Mouse (Mus musculus) hindbrain, embryonic 15.5 days (tissue): ENCODE measurements around the gene Mki67. TPM values are rescaled to one million over a fixed set of nuclear protein-coding genes. Genes with fewer than 3 reads are reported as not detected.

Experiments
- ATAC-seq: fragments of 200-750 bp; cut with Nextera tagmentation; 2 replicates; pipeline ENCODE4 v1.8.0; 2017; ENCODE audit warnings: low read depth, moderate number of reproducible peaks, moderate TSS enrichment; ENCODE audit not compliant: low FRiP score
- H3K27ac ChIP-seq: fragments of 300-500 bp; sonication (generic); replicated peaks from 2 replicates; pipeline ENCODE4 v1.5.1; 2015; ENCODE audit warnings: mild to moderate bottlenecking, inconsistent platforms
- H3K27me3 ChIP-seq: fragments of 300-500 bp; sonication (generic); 2 replicates; pipeline ENCODE4 v1.6.1; 2015; ENCODE audit warnings: control low read depth, inconsistent platforms
- H3K36me3 ChIP-seq: fragments of 300-500 bp; sonication (generic); 2 replicates; pipeline ENCODE4 v1.6.1; 2015; ENCODE audit warnings: control low read depth, inconsistent platforms
- H3K4me1 ChIP-seq: fragments of 300-500 bp; sonication (generic); replicated peaks from 2 replicates; pipeline ENCODE4 v1.6.1; 2015; ENCODE audit warnings: control low read depth, inconsistent platforms
- H3K4me2 ChIP-seq: fragments of 300-500 bp; sonication (generic); 2 replicates; pipeline ENCODE4 v1.6.1; 2015; ENCODE audit warnings: moderate library complexity, mild to moderate bottlenecking, inconsistent platforms
- H3K4me3 ChIP-seq: fragments of 300-500 bp; sonication (generic); 2 replicates; pipeline ENCODE4 v1.5.1; 2015; ENCODE audit warnings: mild to moderate bottlenecking, inconsistent platforms
- H3K9ac ChIP-seq: fragments of 300-500 bp; sonication (generic); 2 replicates; pipeline ENCODE4 v1.6.1; 2015; ENCODE audit warnings: inconsistent platforms
- H3K9me3 ChIP-seq: fragments of 300-500 bp; sonication (generic); 2 replicates; pipeline ENCODE4 v1.6.1; 2016; ENCODE audit warnings: control low read depth, inconsistent platforms
- WGBS: fragments of 180-500 bp; shearing (Covaris S2); methylation state at CpG from one replicate; pipeline ENCODE4 v1.1.7; 2015; 5-methylcytosine and 5-hydroxymethylcytosine counted together
- polyA plus RNA-seq: library from polyadenylated mRNA; unstranded; fragments of >200 nt; fragmentation: Nextera tagmentation; extraction: Ambion mirVana; gene quantifications from 2 replicates; pipeline ENCODE4 v1.2.1, GENCODE M21; 2015

The Mki67 gene
- polyA plus RNA-seq, 1 experiment from 2014 or later, result 6.4 TPM

DNA sequence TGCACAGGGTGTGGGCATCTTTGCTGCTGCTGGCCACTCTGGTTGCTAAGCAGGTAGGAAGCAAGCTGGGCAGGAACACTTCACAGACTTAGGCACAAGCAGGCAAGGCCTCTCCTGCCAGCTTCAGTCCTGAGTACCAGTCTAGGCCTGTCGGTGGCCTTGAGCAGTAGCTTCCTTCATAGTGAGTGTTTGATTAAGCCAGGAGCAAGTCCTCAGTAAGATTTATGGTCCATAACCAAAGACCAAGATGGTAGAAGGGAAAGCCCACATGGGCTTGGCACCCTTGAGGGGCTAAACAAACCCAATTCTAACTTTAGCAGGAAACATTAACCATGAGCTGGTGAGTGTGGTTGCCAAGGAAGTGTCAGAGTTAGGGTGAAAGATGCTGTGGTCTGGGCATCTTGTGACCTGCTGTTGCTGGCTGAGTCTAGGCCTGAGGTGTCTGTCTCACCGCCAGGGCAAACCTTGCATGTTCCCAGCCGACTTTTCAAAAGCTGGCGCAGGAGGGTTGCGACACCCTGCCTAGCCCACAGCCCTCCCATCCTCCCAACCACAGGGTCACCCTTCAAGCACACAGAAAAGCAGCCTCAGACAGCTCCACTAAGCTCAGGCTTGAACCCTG is 56.7 kb downstream of the Mki67 start:
- no peak overlapping the region for H3K9ac ChIP-seq
- no peaks in the 10 kb centered on the region for H3K27me3 ChIP-seq
- no peak overlapping the region for H3K27ac ChIP-seq
- no peaks in the 10 kb centered on the region for H3K4me1 ChIP-seq
- ATAC-seq, result no peak
- H3K4me3 ChIP-seq, result no peak overlapping the region
- WGBS, result 86% methylated on average over 5 of the region's 5 CpGs
- no peak overlapping the region for H3K4me2 ChIP-seq
- H3K9me3 ChIP-seq, result no peaks in the 10 kb centered on the region
- no peaks in the 10 kb centered on the region for H3K36me3 ChIP-seq

DNA sequence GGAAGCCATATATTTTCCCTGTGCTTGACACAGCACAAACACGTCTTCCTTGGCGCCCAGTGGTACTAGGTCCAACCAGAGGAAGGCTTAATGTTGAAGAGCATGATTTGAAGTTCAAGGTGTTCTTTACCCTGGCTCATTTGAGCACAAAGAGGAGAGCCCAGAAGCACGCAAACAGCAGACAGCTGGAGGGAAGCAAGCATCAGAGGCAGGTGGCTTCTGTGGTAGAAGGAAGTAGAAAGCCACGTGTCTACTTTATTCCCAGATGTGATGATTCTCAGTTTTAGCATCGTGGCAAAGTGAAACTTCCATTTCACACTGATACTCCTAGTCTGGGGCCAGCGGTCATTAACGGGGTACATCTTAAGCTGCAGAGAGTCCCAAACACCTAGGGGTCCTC is 58.0 kb downstream of the Mki67 start:
- 92% methylated on average over 7 of the region's 7 CpGs for WGBS
- H3K4me1 ChIP-seq, result no peaks in the 10 kb centered on the region
- no peak for ATAC-seq

DNA sequence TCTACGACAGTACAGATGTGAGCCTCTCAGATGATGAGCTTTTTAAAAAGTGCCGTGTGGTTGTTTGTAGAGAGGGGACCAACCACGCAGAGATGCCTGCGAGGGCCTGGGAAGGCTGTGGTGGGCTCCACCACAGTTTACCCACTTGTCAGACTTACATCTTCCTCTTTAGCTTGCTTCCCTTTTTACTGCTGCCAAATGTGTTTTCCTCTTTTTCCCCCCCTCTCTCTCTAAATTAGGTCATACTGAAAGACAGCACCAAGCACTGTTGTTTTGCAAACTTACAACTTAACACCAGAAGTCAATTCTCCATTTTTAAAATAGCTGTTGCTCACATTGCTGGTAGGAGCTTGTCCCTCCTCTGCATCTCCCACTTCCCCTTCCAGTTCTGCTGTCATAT is 61.0 kb downstream of the Mki67 start:
- Histone ChIP-seq H3K9ac (no peak overlapping the region), H3K9me3 (no peaks in the 10 kb centered on the region), H3K36me3 (no peaks in the 10 kb centered on the region), H3K4me1 (no peaks in the 10 kb centered on the region), H3K4me3 (no peak overlapping the region), H3K27me3 (no peaks in the 10 kb centered on the region), H3K4me2 (no peak overlapping the region), H3K27ac (no peak overlapping the region)
- WGBS, result 94% methylated on average over 4 of the region's 4 CpGs
- no peak for ATAC-seq

More for the DNA sequence above, 58.0 kb downstream of the Mki67 start:
- no peaks in the 10 kb centered on the region for H3K27me3 ChIP-seq
- H3K4me2 ChIP-seq, result no peak overlapping the region
- H3K9me3 ChIP-seq, result no peaks in the 10 kb centered on the region
- no peak overlapping the region for H3K27ac ChIP-seq
- H3K36me3 ChIP-seq, result no peaks in the 10 kb centered on the region
- no peak overlapping the region for H3K9ac ChIP-seq
- H3K4me3 ChIP-seq, result no peak overlapping the region

DNA sequence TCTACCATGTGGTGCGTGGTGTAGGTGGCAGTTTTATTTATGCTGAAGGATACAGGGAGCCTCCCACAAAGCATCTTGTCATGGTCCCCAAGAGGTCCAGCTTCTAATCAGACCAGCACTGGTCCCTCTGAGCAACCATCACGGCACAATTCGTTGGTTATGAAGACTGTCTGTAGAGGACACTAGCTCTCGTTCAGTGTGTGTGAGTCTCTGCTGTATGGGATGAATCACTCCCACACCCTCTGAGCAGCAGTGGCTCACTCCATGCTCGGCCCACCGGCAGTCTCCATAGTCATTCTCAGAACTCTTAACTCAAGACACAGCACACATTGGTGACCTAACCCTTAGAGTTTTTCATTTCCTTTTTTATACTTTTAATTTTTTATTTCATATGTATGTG is 61.9 kb downstream of the Mki67 start:
- H3K27ac ChIP-seq, result no peak overlapping the region
- no peaks in the 10 kb centered on the region for H3K9me3 ChIP-seq
- ATAC-seq, result no peak
- no peaks in the 10 kb centered on the region for H3K27me3 ChIP-seq
- no peak overlapping the region for H3K9ac ChIP-seq
- no peaks in the 10 kb centered on the region for H3K4me1 ChIP-seq
- no peak overlapping the region for H3K4me3 ChIP-seq
- H3K36me3 ChIP-seq, result no peaks in the 10 kb centered on the region
- WGBS, result 89% methylated on average over 6 of the region's 6 CpGs
- H3K4me2 ChIP-seq, result no peak overlapping the region

DNA sequence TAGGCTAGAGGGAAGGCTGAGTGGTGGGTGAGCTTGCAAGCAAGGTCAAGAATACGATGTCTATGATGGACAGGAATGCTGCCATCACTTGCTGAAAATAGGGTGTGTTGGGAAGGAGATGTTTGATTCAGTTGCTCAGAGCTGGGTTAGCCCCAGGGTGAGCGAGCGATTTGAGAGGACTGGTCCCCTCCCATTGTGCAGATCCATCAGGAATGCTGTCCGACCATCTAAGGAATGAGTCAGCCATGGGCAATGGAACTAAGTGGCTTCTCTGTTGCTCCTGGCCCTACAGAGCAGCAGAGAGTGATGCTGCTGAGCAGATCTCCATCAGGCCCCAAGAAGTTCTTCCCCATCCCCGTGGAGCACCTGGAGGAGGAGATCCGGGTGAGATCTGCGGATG is 62.6 kb downstream of the Mki67 start:
- Histone ChIP-seq H3K27ac (no peak overlapping the region), H3K4me1 (no peaks in the 10 kb centered on the region), H3K4me3 (no peak overlapping the region), H3K9ac (no peak overlapping the region), H3K27me3 (no peaks in the 10 kb centered on the region), H3K9me3 (no peaks in the 10 kb centered on the region), H3K4me2 (no peak overlapping the region), H3K36me3 (no peaks in the 10 kb centered on the region)
- no peak for ATAC-seq
- whole genome bisulfite sequencing, result 89% methylated on average over 7 of the region's 7 CpGs

DNA sequence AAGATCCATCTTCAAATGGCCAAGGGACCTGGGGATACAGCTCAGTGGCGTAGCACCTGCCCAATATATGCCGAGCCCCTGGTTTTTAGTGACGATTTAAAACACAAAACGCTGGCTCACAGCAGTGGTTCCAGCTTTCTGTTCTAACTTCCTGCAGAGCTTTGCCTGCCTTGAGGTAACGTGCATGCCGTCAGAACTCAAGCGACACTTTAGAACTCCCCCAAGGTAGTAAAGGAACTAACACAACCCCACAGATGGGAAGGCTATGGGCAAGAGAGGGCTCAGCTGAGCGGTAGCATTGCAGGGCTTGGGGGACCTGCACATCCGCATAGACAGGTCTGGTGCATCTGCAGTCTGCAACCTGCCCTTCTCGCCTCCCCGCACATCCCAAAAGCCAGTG is 63.4 kb downstream of the Mki67 start:
- Histone ChIP-seq H3K9me3 (no peaks in the 10 kb centered on the region), H3K27ac (no peak overlapping the region), H3K4me3 (no peak overlapping the region), H3K27me3 (no peaks in the 10 kb centered on the region), H3K4me2 (no peak overlapping the region), H3K9ac (no peak overlapping the region), H3K4me1 (no peaks in the 10 kb centered on the region), H3K36me3 (no peaks in the 10 kb centered on the region)
- 65% methylated on average over 11 of the region's 11 CpGs for WGBS
- no peak for ATAC-seq

DNA sequence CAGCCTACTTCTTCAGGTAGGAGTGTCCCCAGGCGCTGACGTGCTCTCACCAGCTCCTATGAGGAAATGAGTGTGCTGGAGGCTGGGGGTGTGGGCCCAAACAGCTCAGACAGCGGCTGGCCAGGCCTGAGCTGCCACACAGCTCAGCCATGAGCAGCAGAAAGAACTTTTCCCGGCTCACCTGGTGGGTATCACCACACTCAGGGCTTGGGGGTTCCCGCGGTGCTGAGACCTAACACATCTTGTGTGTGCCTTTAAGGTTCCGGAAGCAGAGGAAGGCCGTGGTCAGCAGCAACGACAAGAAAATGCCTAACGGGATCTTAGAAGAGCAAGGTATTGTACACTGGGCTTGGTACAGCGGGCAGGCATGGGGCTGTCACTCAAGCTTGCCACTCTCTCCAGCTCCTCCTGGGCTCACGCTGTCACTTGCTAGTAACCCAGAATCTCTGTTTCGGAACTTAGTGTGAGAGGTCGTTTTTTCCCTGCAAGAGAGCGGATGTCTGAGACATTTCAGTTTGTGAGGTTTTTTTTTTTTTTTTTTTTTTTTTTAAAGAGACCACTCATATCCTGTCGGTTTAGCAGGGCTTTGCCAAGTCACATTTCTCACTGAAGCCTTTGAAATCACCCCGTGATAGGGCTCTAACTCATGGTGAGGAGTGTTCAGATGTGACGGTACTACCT is 64.2 kb downstream of the Mki67 start:
- 65% methylated on average over 18 of the region's 18 CpGs for WGBS
- Histone ChIP-seq H3K36me3 (no peaks in the 10 kb centered on the region), H3K27me3 (no peaks in the 10 kb centered on the region), H3K4me2 (peak overlapping the region; percentile 9; the same call in 1 of the 2 replicates), H3K27ac (no peak overlapping the region), H3K4me3 (no peak overlapping the region), H3K9me3 (no peaks in the 10 kb centered on the region), H3K9ac (no peak overlapping the region), H3K4me1 (no peaks in the 10 kb centered on the region)
- no peak for ATAC-seq

DNA sequence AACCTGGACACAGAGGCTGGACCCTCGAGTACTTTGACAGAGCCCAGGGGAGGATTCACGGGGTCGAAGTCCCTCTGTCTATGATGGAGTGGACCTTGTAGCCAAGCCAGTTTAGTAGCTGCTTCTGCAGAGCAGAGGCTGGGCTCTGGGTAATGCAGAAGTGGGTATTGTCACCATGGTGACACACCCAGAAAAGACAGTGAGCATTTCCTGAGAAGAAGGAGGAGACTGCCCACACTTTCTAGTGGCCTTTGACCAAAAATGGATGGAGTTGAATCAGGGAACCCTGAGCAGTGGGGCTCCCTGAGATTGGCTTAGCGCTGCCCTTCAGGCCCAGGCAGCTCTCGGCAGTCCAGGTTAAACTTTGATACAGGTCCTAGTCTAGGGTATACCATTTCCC is 66.1 kb downstream of the Mki67 start:
- WGBS, result 89% methylated on average over 5 of the region's 5 CpGs
- Histone ChIP-seq H3K27ac (no peak overlapping the region), H3K9me3 (no peaks in the 10 kb centered on the region), H3K4me3 (no peak overlapping the region), H3K27me3 (no peaks in the 10 kb centered on the region), H3K4me2 (no peak overlapping the region), H3K4me1 (no peaks in the 10 kb centered on the region), H3K36me3 (no peaks in the 10 kb centered on the region), H3K9ac (no peak overlapping the region)
- ATAC-seq, result no peak

DNA sequence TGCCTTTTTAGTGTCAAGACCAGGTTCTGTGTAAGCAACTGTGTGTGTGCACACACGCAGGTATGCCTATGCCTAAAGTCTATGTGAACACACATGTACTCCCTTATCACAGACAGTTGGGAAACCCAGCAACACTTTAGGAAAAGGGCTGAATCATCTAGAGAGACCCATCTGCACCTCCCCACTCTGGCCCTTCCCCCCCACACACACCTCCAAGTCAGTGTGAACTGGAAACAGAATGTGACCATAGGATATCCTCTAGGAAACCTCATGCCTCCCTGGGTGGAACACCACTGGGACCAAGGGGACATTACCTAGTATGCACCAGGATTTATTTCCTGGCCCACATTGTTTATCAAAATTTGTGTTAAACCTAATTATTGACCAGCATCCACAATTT is 66.9 kb downstream of the Mki67 start:
- Histone ChIP-seq H3K9me3 (no peaks in the 10 kb centered on the region), H3K4me3 (no peak overlapping the region), H3K36me3 (no peaks in the 10 kb centered on the region), H3K27ac (no peak overlapping the region), H3K4me1 (no peaks in the 10 kb centered on the region), H3K27me3 (no peaks in the 10 kb centered on the region), H3K4me2 (no peak overlapping the region), H3K9ac (no peak overlapping the region)
- 90% methylated on average over 1 of the region's 1 CpGs for WGBS
- no peak for ATAC-seq

DNA sequence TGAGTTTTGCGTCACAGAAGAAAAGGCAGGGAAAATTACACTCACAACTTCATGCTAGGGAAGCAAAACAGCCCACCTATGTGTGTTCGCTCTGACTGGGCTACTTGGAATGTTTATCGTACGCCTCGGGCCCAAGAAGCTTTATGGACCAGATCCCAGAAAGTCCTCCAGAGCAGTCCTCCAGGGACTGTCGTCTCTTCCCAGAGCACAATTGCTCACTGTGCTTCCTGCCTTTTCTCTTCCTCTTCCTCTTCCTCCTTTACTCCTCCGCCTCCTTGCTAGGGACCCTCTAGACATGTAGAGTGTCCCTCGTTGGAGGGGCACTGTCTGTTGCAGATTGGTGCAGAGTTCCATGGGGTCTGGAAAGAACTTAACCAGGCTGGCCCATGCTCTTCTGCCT is 67.3 kb downstream of the Mki67 start:
- no peaks in the 10 kb centered on the region for H3K27me3 ChIP-seq
- no peaks in the 10 kb centered on the region for H3K36me3 ChIP-seq
- no peaks in the 10 kb centered on the region for H3K9me3 ChIP-seq
- no peaks in the 10 kb centered on the region for H3K4me1 ChIP-seq
- H3K27ac ChIP-seq, result no peak overlapping the region
- WGBS, result 88% methylated on average over 8 of the region's 8 CpGs
- no peak for ATAC-seq
- no peak overlapping the region for H3K4me2 ChIP-seq
- no peak overlapping the region for H3K9ac ChIP-seq
- H3K4me3 ChIP-seq, result no peak overlapping the region

DNA sequence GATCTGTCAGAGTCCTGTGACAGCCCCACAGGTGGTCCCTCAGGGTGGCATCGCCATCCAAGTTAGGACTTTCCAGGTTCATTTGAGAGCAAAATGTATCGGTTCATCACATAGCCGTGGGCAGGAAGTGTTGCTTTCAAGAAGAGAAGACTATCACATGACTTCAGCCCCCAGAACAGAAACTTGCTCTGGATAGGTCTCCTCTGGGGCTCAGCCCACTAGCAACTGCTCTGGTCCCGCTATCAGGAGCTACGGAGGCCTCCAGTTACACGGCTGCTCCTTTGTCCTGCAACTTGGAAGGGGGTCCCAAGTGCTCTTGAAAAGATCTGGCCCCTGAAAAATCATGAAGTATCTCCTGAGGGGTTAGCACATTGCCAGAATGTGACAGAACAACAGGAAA is 69.2 kb downstream of the Mki67 start:
- no peak overlapping the region for H3K4me2 ChIP-seq
- H3K4me1 ChIP-seq, result peaks cover 3% of the 10 kb centered on the region
- no peak overlapping the region for H3K4me3 ChIP-seq
- H3K9ac ChIP-seq, result no peak overlapping the region
- ATAC-seq, result no peak
- H3K27me3 ChIP-seq, result no peaks in the 10 kb centered on the region
- no peaks in the 10 kb centered on the region for H3K9me3 ChIP-seq
- H3K27ac ChIP-seq, result no peak overlapping the region
- WGBS, result 75% methylated on average over 6 of the region's 6 CpGs
- no peaks in the 10 kb centered on the region for H3K36me3 ChIP-seq

DNA sequence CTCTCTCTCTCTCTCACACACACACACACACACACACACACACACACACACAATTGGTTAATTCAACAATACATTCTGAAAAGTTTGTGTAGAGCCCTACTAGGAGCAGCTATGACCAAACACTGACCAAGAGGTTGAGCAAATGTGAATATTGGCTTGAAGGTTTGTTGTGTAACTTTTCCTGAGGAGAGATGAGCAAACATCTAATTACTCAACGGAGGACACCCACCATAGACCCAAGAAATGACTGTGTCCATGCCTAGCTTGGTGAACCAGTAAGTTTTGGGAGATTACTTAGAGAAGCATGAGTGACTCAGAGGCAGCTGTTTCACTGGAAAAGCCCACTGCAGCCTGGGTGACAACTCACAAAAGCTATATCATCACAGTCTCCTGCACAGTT is 71.7 kb downstream of the Mki67 start:
- H3K9ac ChIP-seq, result no peak overlapping the region
- H3K9me3 ChIP-seq, result no peaks in the 10 kb centered on the region
- H3K27me3 ChIP-seq, result no peaks in the 10 kb centered on the region
- WGBS, result 89% methylated on average over 1 of the region's 1 CpGs
- no peak for ATAC-seq
- no peak overlapping the region for H3K4me3 ChIP-seq
- H3K4me1 ChIP-seq, result peaks cover 17% of the 10 kb centered on the region
- H3K27ac ChIP-seq, result no peak overlapping the region
- H3K36me3 ChIP-seq, result no peaks in the 10 kb centered on the region
- H3K4me2 ChIP-seq, result no peak overlapping the region
